Mouse (Mus musculus): ENCODE data around the gene Nup210.
A peak's percentile ranks its signal among the peaks of the same experiment; 100 is the strongest.

Nup210 gene

DNA sequence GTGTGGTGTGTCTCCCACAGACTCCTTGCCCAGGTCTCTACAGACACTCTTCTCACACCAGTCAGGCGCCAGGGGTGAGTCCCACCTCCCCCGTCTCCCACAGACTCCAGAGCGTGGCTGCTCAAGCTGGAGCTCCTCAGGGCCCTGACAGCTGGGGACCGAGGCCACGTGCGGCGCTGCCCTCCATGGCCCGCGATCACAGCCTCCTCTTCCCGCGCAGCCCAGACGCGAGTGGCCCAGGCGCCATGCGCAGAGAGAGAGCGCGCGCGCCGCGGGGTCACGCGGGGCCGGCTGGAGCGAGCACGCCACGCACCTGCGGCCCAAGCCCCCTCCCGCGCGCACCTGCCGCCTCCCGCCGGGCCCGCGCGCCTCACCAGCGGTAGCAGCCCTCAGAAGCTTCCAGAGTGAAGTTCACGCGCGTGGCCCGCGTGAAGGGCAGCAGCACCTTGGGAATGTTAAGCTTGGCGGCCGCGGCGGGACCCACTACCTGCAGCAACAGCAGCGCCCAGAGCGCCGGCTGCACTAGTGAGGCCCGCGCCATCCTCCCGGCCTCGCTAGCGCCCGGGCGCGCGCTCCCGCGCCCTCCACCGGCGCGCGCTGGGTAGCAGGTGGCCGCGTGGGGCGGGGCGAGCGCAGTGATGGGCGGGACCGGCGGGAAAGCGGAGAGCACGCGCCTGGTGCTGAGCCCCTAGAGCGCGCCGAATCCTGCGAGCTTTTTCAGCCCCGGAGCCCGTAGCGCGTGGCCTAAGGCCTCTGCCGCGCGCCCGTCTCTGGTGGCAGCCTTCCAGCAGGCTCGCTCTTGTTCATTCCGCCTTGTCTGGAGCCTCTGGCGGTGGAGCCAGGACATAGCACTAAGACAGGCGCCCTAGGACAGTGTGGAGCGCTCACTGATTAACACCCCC, at the start of gene Nup210:
Nup210 (minus strand) TSS at position 586 of the 902 bp plus-strand sequence.
- peak; percentile 98 to 99 for DNase-seq

DNA sequence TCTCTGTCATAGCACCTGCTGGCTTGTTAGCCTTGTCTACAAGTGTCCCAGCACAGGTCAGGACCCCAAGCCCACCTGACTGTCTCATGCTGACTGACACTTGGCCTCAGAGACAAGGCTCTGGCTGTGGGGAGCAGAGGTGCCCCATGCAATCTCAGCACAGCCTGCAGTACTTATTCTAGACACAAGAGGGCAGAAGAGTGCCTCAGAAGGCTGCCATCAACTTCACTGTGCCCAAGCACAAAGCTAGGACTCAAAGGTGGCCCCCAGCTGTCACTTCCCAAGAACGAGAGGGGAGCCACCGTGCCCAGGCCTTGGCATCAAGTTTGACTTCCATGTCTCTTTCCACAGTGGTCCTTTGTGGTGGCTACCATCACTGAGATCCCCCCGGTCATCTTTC, 48.6 kb upstream of the Nup210 start:
- peak; percentile 87 to 90 for DNase-seq

DNA sequence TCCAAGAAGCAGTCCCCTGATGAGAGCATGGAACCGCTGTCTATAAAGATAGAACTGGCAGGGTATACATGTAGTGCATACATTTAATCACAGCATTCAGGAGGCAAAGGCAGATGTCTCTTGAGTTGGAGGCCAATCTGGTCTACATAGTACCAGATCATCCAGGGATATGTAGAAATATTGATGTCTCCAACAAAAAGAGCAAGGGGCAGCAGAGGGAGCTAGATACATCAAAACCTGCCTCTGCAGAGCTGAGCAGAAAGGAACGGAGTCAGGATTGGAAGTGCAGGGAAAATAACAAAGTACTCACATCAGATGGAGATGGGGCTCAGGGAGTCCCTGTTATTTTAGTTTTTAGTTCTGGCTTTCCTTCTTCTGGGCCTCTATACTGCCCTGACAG, 48.0 kb upstream of the Nup210 start:
- no peak for DNase-seq

DNA sequence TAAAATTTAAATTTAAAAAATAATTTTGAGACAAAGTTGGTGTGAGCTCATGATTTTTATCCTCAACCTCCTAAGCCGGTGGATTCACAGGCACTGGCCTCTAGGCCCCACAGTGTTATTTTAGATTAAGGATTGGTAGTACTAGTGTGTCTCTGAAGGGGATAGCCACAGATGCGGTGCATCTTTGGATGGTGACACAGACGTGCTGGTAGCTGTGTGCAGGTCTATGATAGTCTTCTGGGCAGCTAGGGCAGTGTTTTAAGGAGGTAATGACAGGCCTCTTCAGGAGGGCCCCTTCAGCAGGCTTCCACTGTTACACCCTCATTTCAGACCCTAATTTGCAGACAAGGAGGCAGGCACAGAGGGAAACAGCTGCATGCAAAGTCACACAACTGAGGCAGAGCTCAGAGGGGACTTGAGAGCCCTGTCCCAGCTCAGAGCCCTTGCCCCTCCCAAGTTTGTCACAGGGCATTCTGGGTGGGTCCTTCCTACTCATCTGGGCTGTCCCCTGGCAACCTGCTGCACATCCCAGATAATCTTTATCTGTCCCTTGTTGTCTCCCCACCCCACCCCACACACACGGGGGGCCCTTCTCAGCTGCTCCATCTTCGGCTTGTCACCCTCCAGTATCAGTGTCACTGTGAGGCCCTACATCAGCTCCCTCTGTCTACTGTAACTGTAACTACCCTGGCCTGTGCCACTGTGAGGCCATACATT, 46.7 kb upstream of the Nup210 start:
- DNase-seq = no peak

DNA sequence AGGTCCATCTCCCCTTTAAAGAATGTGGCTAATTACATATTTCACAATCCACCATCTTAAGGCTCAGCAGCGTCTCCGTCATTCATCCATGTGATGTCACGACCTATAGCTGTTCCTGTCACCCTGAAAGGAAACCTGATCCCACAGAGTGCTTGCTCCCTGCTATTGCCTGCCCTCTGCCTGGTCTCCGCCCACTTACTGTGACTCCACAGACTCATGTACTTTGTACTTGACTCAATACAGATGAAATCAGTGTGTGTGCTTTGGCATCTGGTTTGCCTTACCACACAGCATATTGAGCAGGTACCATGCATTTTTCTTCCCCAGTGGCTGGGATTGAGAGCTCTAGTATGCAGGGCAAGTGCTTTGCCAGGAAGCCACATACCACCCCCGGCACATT, 45.7 kb upstream of the Nup210 start:
- DNase-seq = no peak

DNA sequence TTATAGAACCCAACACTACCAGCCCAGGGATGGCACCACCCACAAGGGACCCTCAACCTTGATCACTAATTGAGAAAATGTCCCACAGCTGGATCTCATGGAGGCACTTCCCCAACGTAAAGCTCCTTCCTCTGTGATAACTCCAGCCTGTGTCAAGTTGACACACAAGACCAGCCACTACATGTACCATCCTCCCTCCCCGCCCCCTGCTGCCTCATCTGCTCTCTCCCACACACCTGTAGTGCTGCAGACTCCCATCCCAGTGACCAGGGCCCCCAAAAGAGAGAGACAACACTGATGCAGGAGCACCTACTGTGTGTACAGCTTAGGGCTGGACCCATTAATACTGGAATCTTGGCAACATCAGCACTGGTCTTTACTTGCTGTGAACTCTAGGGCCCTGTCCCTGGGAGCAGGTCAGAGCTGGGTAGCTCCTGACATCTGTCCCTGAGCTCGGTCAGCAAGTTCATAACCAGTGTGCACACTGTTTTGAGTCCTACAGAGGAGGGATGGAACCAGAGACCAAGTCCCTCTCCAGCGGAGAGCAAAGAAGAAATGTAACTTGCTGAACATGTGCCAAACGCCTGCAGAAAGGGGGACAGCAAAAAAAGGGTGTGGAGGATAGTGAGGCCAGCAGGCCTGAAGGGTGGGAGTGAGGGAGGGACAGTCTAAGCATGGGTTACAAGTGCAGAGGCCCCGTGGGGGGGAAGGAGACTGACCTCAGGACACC, 45.0 kb upstream of the Nup210 start:
- peak in 1 of 2 experiments; percentile 40 for DNase-seq

DNA sequence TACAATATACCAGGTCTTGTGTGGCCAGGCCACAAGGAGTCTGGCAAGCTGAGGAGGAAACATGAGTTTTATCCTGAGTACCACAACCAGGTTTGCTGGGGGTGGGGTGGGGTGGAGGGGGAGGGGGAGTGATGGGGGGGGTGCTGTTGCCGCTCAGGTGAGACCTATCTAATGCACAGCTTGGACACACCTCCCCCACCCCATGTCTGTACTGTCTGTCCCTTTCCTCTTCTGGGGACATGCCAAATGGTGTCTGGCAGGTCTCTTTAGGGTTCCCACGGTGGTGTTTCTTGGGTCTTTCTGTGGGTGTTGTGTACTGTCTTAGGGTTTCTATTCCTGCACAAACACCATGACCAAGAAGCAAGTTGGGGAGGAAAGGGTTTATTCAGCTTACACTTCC, 44.3 kb upstream of the Nup210 start:
- DNase-seq = peak in 1 of 2 experiments; percentile 45

DNA sequence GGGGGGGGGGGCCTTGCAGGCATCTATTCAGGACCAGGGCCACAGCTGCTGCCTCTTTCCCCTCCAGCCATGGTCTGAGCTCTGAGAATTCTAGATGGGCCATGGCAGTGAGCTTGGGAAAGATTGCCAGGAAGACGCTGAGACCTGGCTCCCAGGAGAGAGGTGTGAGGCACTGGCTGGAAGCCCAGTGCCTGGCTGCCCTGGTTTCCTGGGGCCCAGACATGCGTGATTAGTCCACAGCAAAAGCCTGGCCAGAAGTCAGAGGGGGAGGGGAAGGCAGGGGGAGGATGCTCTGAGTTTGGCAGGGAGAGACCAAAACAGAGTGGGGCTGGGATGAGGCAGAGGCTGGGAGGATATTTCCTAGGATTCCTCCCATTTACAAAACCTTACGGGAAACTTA, 43.8 kb upstream of the Nup210 start:
- peak; percentile 96 to 97 for DNase-seq

DNA sequence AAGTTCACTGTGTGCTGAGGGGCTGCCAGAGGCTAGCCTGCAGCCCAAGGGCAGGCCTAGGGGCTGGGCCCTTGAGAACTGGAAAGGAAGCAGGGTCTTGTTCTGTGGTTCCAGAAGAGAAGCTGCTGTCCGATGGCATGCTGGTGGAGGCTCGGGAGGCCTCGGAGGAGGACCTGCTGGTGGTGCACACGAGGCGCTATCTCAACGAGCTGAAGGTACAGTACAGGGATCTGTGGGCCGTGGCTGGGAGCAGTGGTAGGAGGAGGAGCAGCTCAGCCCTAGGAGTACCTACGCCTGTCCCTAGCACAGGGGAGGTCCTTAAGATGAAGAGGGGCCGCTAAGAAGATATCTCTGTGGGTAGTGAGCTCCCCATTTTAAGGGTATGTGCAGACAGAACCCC, 42.4 kb upstream of the Nup210 start:
- DNase-seq = peak; percentile 31 to 38

DNA sequence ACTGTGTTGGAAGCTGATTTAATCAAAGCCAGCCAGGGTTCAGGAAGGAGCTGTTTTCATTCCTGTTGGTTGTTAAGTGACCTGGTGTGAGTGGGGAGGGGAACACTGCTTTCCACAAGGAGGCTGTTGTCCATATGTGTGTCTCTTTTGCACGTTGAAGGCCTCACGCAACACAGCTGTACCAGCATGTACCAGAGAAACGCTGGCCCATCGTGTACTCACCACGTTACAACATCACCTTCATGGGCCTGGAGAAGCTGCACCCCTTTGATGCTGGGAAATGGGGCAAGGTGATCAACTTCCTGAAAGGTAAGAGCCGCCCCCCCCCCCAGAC, 40.6 kb upstream of the Nup210 start:
- no peak for DNase-seq

DNA sequence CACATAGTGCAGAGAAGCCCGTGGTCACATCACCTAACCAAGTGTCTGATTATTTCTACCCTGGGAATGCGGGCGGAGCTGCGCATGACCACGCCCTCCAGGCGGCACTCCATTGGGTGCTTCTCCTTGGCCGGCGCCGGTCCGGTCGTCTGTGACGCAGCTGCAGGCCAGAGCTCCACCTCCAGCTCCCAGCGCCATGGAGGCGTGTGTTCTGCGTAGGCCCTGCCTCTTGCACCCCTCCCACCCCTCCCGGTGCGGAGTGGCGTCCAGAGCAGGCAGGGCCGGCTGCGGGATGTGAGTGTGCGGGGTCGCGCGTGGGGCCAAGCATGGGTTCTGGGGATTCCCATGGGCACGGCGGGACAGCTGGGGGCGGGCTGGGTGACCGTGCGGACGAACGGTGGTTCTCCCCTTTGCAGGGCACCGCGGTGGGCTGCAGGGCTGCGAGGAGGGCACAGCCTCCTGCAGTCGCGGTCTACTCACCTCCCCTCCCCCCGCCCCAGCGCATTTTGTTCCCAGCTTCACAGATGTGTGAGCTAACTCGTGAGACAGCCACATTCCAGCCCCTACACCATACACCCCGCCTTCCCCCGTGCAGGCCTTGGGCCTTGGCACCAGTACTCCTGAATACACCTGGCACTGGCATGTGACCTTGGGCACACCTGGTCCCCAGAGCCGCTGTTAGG, 40.1 kb upstream of the Nup210 start, which contains the start of gene Hdac11:
Hdac11 (plus strand) TSS at position 112 of the 683 bp plus-strand sequence.
- peak; percentile 89 to 94 for DNase-seq

DNA sequence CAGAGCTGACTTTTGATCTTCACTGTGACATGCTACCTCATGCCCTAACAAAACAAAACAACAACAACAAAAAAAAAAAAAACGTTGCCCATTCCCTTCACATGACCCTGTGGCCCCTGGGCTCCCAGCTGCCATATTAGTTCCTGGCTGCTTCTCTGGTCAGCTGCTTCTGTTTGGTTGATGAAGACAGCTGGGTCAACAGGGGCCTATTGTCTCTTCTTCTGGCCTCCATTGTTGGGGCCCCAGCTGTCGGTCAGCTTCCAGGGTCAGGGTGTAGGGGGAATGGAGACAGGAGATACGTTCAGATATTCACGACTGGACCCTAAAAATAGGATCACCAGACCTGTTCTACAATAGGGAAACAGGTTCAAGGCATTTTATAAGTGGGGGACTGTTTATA, 39.4 kb upstream of the Nup210 start:
- no peak for DNase-seq

DNA sequence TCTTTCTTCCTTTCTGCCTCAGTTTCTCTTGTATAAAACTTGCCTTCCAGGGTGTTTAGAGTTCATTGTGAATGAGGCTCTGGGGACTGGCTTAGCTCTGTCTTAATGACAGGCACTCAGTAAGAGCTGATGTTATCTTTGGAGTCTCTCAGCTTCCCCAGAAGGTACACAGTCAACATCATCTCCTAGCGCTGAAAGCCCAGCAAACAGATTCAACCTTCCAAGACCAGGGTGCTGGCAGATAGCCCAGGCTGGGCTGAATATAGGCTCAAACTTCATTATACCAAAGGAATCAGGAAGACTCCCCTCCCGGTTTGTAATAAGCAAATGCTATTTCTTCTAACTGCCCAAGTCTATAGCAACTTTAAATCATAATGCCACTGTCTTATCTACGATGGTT, 38.7 kb upstream of the Nup210 start:
- peak in 1 of 2 experiments; percentile 57 for DNase-seq

DNA sequence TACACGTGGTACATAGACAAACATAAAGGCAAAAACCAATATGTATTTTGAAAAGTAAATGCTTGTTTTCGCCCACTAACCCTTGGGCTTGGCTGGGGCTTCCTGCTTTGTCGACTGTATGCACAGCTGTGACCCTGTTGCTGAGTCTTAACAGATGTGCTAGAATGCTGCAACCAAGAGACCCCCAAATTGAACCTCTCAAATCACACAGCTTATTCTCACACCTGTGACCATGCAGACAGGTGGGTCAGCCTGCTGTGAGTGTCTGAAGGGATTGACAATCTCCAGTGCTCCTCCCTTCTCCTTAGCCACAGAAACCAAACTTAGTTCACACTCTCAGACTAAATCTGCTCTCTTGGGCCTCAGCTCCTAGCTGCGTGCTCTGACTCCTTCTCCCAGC, 38.1 kb upstream of the Nup210 start:
- DNase-seq = no peak

DNA sequence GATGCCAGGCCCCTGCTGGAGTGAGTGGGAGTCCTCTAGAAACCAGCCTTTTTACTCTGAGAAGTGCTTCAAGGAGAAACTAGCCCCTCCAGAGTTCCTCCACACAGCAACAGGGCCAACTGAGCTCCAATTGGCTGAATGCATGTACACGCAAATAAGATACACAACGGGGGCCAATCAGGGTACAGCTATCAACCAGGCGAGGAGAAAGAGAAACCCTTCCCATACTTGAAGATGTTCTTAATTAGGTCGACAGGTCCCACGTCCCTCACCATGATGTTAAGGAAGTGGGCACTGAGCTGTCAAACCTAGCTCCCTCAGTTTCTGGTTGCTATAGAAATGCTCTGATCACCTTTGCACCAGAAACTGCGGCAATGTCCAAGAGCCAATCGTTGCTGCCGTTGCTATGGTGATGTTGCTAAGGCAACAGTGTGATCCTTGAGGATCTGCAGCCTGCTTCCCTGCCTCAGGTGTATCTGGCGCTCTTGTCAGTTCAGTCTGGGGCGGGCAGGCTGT, 37.0 kb upstream of the Nup210 start:
- DNase-seq = peak; percentile 71 to 73

DNA sequence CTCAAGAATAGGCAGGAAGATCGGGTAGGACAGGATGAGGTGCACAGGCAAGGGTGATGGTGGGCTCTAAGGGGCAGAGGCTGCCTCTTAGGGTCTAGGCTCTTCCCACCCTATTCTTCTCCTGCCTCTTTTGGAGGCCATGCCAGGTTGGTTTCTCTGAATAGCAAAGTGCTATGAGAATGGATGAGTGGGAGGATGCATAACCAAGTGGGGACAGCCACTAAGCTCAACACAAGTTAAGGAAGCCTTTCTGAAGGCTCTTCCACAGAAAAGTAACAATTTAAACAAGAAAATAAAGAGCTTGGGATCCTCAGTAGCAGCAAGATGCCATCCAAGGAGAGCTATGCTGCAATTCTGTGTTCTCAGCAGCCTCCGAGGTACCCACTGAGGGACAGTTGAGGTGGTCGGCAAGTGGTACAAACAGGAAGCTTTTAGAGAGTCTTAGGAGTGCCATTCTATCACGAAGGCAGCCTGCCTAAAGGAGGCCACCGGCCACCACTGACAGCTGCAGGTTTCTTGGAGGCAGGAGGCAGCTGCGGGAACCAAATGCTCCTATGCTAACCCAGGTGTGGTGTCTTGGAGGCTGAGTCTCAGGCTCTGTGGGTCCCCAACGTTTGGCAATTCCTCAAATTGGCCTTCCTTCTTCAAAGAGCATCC, 36.4 kb upstream of the Nup210 start:
- DNase-seq = no peak

DNA sequence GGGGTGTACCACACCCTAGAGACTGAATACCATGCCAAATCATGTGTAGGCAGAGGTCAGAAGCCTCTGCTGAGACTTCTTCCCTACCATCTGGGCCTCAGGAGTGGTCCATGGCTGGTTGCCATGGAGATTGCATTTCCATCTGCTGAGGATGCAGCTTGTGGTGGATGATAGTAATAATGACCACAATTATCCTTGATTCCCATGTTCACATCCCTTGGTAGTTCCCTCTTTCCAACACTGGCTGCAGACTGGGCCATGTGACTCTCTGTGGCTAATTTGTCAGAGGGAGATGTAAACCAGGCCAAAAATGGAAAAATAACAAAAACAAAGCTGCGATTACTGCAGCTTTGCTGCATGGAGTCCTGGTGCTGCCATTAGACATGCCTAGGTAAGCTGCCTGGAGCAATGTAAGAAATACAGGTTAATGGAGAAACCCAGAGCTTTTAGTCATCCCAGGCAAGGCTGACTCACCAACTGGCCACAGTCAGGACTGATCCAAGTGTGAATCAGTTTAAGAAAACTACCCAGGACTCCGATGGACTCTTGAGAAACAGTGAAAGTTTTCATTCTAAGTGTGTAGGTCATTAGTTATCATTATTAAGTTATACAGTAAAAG, 30.6 kb upstream of the Nup210 start:
- DNase-seq = peak; percentile 69 to 77

DNA sequence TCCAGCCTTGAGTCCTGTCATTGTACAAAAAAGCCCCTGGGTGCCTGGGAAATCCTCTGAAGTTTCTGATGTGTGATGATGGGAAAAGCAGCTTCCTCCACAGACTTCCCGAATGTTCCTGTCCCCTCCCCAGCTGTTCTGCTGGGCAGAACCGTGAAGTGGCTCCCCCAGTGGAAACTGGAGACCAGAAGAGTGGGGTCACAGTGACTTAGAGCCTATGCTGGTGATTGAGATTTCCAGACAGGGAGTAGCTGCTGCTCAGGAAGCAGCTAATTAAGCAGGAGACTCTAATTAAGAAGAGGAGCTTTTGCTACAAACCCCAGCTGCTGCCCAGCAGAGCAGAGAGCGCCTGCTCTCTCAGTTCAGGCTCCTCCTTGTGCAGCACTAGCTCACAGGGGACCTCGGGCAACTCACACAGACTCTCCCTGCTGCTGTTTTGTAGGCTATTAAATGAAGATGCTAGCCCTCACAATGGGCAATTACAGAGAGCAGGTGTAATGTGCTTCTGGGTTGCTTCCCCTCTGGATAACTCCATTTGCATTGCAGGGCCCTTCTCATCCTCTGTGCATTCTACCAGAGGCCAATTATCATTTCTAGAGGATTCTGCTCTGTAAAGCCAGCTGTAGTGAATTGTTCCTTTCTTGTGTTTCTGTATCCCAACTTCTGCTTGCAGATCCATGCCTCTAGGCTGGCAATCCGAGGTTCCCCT, 30.0 kb upstream of the Nup210 start:
- no peak for DNase-seq

DNA sequence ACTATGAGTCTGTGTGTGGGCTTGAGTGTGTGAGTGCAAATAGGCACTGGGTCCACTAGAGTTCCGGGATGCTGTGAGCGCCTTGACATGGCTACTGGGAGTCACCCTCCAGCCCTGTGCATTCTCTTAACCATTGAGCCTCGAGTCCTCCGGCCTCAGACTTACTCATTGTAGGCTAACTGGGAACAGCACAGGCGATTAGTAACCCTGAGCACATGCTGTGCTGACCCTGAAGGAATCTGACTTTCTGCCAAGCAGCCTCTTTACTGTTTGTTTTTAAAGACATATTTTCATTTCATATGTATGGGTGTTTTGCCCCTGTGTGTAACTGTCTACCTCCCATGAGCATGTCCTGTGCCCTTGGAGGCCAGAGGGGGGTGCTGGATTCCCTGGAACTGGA, 28.9 kb upstream of the Nup210 start:
- no peak for DNase-seq

DNA sequence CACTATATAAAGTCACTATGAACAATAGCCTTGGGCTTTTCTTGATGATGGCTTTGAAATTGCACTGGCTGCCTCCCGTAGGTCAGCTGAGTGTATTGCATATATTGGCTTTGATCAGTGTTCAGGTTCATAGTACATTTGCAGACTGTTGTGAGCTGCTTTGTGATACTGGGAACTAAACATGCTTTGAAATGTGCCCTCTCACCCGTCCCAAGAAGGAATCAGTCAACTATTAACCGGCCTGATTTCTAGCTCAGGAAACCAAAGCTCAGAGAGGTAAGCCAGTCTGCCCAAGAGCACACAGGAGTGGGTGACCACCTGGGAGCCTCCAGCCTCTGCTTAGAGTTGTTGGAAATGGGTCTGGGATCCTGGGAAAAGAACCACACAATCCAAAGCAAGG, 28.4 kb upstream of the Nup210 start:
- no peak for DNase-seq

DNA sequence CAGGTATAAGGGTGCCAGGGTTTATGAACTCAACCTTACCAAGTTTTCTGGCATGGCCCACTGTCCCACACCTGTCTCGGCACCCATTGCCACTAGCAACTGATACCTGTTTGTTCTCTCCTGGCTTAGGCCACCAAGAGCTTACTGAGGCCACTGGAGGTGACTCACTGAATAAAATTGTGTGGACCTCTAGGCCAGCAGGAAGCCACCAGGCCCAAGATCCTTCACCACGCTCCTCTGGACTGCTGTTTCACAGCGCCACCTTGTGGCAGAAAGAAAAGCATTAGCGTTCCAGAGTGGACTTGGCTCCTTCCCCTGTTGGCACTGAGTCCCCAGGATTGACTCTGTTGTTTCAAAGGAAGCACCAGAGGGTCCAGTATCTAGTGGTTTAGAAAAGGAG, 23.2 kb upstream of the Nup210 start:
- DNase-seq = peak; percentile 69 to 84

Measured in cerebellum, postnatal 25 days (tissue).